Mouse (Mus musculus): ENCODE measurements around the gene Olfr963. TPM values are rescaled to one million over a fixed set of nuclear protein-coding genes. Genes with fewer than 3 reads are reported as not detected.

Olfr963 gene
- polyA plus RNA-seq, 1 experiment: not detected

GRCm38 (mm10) chr9:39644785-39645184 is 22.2 kb upstream of the Olfr963 start, which contains the start of gene Olfr961:
Olfr961 (plus strand) TSS chr9:39645085.
- no peaks in the 10 kb centered on the region for H3K4me1 ChIP-seq (ENCODE audit: control insufficient read depth, insufficient read depth, low read length)
- no peaks in the 10 kb centered on the region for H3K36me3 ChIP-seq (ENCODE audit: control insufficient read depth, insufficient read depth, low read length, poor library complexity, severe bottlenecking)

GRCm38 (mm10) chr9:39647382-39647781 is 19.6 kb upstream of the Olfr963 start:
- TF ChIP-seq POLR2A (IDR thresholded peaks at IDR 0.05; ENCODE audit: insufficient read depth, low read length): no peak
- TF ChIP-seq CTCF (IDR thresholded peaks at IDR 0.05; ENCODE audit: low read depth, low read length): no peak
- TF ChIP-seq EP300 (IDR thresholded peaks at IDR 0.05; ENCODE audit: insufficient read depth, low read depth, low read length): no peak
- no peak overlapping the region for H3K27ac ChIP-seq (ENCODE audit: insufficient read depth, low read length)
- H3K9ac ChIP-seq (ENCODE audit: low read depth, poor library complexity, severe bottlenecking): no peak overlapping the region
- H3K9me3 ChIP-seq (replicated peaks; ENCODE audit: control insufficient read depth, insufficient read depth, low read length, poor library complexity, severe bottlenecking): no peaks in the 10 kb centered on the region
- H3K4me1 ChIP-seq (ENCODE audit: control insufficient read depth, insufficient read depth, low read length): no peaks in the 10 kb centered on the region
- no peaks in the 10 kb centered on the region for H3K36me3 ChIP-seq (ENCODE audit: control insufficient read depth, insufficient read depth, low read length, poor library complexity, severe bottlenecking)
- H3K27me3 ChIP-seq (ENCODE audit: control insufficient read depth, insufficient read depth, low read length, poor library complexity, severe bottlenecking): no peaks in the 10 kb centered on the region
- H3K4me3 ChIP-seq (ENCODE audit: low read depth, low read length): no peak overlapping the region

More at GRCm38 (mm10) chr9:39644785-39645184, 22.2 kb upstream of the Olfr963 start, which contains the start of gene Olfr961:
- Histone ChIP-seq H3K27me3 (ENCODE audit: control insufficient read depth, insufficient read depth, low read length, poor library complexity, severe bottlenecking) (no peaks in the 10 kb centered on the region), H3K27ac (ENCODE audit: insufficient read depth, low read length) (no peak within 1 kb of the TSS), H3K4me3 (ENCODE audit: low read depth, low read length) (no peak within 1 kb of the TSS), H3K9ac (ENCODE audit: low read depth, poor library complexity, severe bottlenecking) (no peak within 1 kb of the TSS), H3K9me3 (replicated peaks; ENCODE audit: control insufficient read depth, insufficient read depth, low read length, poor library complexity, severe bottlenecking) (no peaks in the 10 kb centered on the region)
- TF ChIP-seq POLR2A (IDR thresholded peaks at IDR 0.05; ENCODE audit: insufficient read depth, low read length) (no peak), EP300 (IDR thresholded peaks at IDR 0.05; ENCODE audit: insufficient read depth, low read depth, low read length) (no peak), CTCF (IDR thresholded peaks at IDR 0.05; ENCODE audit: low read depth, low read length) (no peak)

- Histone ChIP-seq H3K36me3 (ENCODE audit: control insufficient read depth, insufficient read depth, low read length, poor library complexity, severe bottlenecking) (no peaks in the 10 kb centered on the region), H3K9ac (ENCODE audit: low read depth, poor library complexity, severe bottlenecking) (no peak overlapping the region), H3K4me1 (ENCODE audit: control insufficient read depth, insufficient read depth, low read length) (no peaks in the 10 kb centered on the region), H3K4me3 (ENCODE audit: low read depth, low read length) (no peak overlapping the region), H3K27me3 (ENCODE audit: control insufficient read depth, insufficient read depth, low read length, poor library complexity, severe bottlenecking) (no peaks in the 10 kb centered on the region), H3K27ac (ENCODE audit: insufficient read depth, low read length) (no peak overlapping the region), H3K9me3 (replicated peaks; ENCODE audit: control insufficient read depth, insufficient read depth, low read length, poor library complexity, severe bottlenecking) (no peaks in the 10 kb centered on the region)
- TF ChIP-seq EP300 (IDR thresholded peaks at IDR 0.05; ENCODE audit: insufficient read depth, low read depth, low read length) (no peak), POLR2A (IDR thresholded peaks at IDR 0.05; ENCODE audit: insufficient read depth, low read length) (no peak), CTCF (IDR thresholded peaks at IDR 0.05; ENCODE audit: low read depth, low read length) (no peak)
Observed at GRCm38 (mm10) chr9:39654756-39655396, 12.1 kb upstream of the Olfr963 start.

GRCm38 (mm10) chr9:39669723-39670122 is 2.7 kb downstream of the Olfr963 start:
- TF ChIP-seq EP300 (IDR thresholded peaks at IDR 0.05; ENCODE audit: insufficient read depth, low read depth, low read length) (no peak), CTCF (IDR thresholded peaks at IDR 0.05; ENCODE audit: low read depth, low read length) (no peak), POLR2A (IDR thresholded peaks at IDR 0.05; ENCODE audit: insufficient read depth, low read length) (no peak)
- Histone ChIP-seq H3K27me3 (ENCODE audit: control insufficient read depth, insufficient read depth, low read length, poor library complexity, severe bottlenecking) (no peaks in the 10 kb centered on the region), H3K4me1 (ENCODE audit: control insufficient read depth, insufficient read depth, low read length) (no peaks in the 10 kb centered on the region)

GRCm38 (mm10) chr9:39674820-39675219 is 7.8 kb downstream of the Olfr963 start:
- no peak overlapping the region for H3K4me3 ChIP-seq (ENCODE audit: low read depth, low read length)
- TF ChIP-seq POLR2A (IDR thresholded peaks at IDR 0.05; ENCODE audit: insufficient read depth, low read length): no peak
- no peak for TF ChIP-seq CTCF (IDR thresholded peaks at IDR 0.05; ENCODE audit: low read depth, low read length)
- no peak for TF ChIP-seq EP300 (IDR thresholded peaks at IDR 0.05; ENCODE audit: insufficient read depth, low read depth, low read length)
- no peaks in the 10 kb centered on the region for H3K9me3 ChIP-seq (replicated peaks; ENCODE audit: control insufficient read depth, insufficient read depth, low read length, poor library complexity, severe bottlenecking)
- H3K27me3 ChIP-seq (ENCODE audit: control insufficient read depth, insufficient read depth, low read length, poor library complexity, severe bottlenecking): no peaks in the 10 kb centered on the region
- no peaks in the 10 kb centered on the region for H3K4me1 ChIP-seq (ENCODE audit: control insufficient read depth, insufficient read depth, low read length)
- H3K9ac ChIP-seq (ENCODE audit: low read depth, poor library complexity, severe bottlenecking): no peak overlapping the region
- H3K27ac ChIP-seq (ENCODE audit: insufficient read depth, low read length): no peak overlapping the region
- H3K36me3 ChIP-seq (ENCODE audit: control insufficient read depth, insufficient read depth, low read length, poor library complexity, severe bottlenecking): no peaks in the 10 kb centered on the region

More at GRCm38 (mm10) chr9:39669723-39670122, 2.7 kb downstream of the Olfr963 start:
- H3K9ac ChIP-seq (ENCODE audit: low read depth, poor library complexity, severe bottlenecking): no peak overlapping the region
- no peak overlapping the region for H3K4me3 ChIP-seq (ENCODE audit: low read depth, low read length)
- H3K9me3 ChIP-seq (replicated peaks; ENCODE audit: control insufficient read depth, insufficient read depth, low read length, poor library complexity, severe bottlenecking): peaks cover 4% of the 10 kb centered on the region
- H3K36me3 ChIP-seq (ENCODE audit: control insufficient read depth, insufficient read depth, low read length, poor library complexity, severe bottlenecking): no peaks in the 10 kb centered on the region
- H3K27ac ChIP-seq (ENCODE audit: insufficient read depth, low read length): no peak overlapping the region

GRCm38 (mm10) chr9:39678557-39678956 is 11.6 kb downstream of the Olfr963 start:
- Histone ChIP-seq H3K27me3 (ENCODE audit: control insufficient read depth, insufficient read depth, low read length, poor library complexity, severe bottlenecking) (no peaks in the 10 kb centered on the region), H3K36me3 (ENCODE audit: control insufficient read depth, insufficient read depth, low read length, poor library complexity, severe bottlenecking) (no peaks in the 10 kb centered on the region), H3K9me3 (replicated peaks; ENCODE audit: control insufficient read depth, insufficient read depth, low read length, poor library complexity, severe bottlenecking) (no peaks in the 10 kb centered on the region), H3K27ac (ENCODE audit: insufficient read depth, low read length) (no peak overlapping the region), H3K4me1 (ENCODE audit: control insufficient read depth, insufficient read depth, low read length) (no peaks in the 10 kb centered on the region), H3K9ac (ENCODE audit: low read depth, poor library complexity, severe bottlenecking) (no peak overlapping the region), H3K4me3 (ENCODE audit: low read depth, low read length) (no peak overlapping the region)
- no peak for TF ChIP-seq POLR2A (IDR thresholded peaks at IDR 0.05; ENCODE audit: insufficient read depth, low read length)
- TF ChIP-seq EP300 (IDR thresholded peaks at IDR 0.05; ENCODE audit: insufficient read depth, low read depth, low read length): no peak
- TF ChIP-seq CTCF (IDR thresholded peaks at IDR 0.05; ENCODE audit: low read depth, low read length): no peak

Measured in ES-Bruce4 (cell line).